Mouse (Mus musculus): ENCODE measurements around the gene Dgkd. TPM values are rescaled to one million over a fixed set of nuclear protein-coding genes. Genes with fewer than 3 reads are reported as not detected.

Gene Dgkd
- polyA plus RNA-seq, 1 experiment from 2014 or later = 20.2 TPM

GRCm38 (mm10) chr1:87853601-87854361 lies 694 bp downstream of the Dgkd start:
- ATAC-seq = peak; percentile 16
- H3K27ac ChIP-seq (ENCODE audit: low read depth, low read length) = peak overlapping the region; percentile 60
- TF ChIP-seq CTCF (IDR thresholded peaks at IDR 0.05; ENCODE audit: low read depth) = no peak; the same call in 1 of the 2 replicates
- H3K36me3 ChIP-seq (ENCODE audit: control insufficient read depth, insufficient read depth) = no peaks in the 10 kb centered on the region
- H3K4me3 ChIP-seq (ENCODE audit: low read depth, low read length) = peak overlapping the region; percentile 85
- peak overlapping the region; percentile 97 for H3K4me2 ChIP-seq (replicated peaks; ENCODE audit: low read depth)
- no peaks in the 10 kb centered on the region for H3K27me3 ChIP-seq (replicated peaks; ENCODE audit: control insufficient read depth, insufficient read depth, low read length)
- H3K9ac ChIP-seq (ENCODE audit: low read depth, low read length) = peak overlapping the region; percentile 90
- no peaks in the 10 kb centered on the region for H3K9me3 ChIP-seq (ENCODE audit: control insufficient read depth)
- 1% methylated on average over 43 of the region's 48 CpGs for WGBS
- H3K4me1 ChIP-seq (replicated peaks; ENCODE audit: control insufficient read depth, insufficient read depth, low read length) = 0 out of 2 replicates have a peak, but pooled peaks cover 10% of the 10 kb centered on the region

GRCm38 (mm10) chr1:87854411-87854810 lies 1.3 kb downstream of the Dgkd start:
- Histone ChIP-seq H3K4me1 (replicated peaks; ENCODE audit: control insufficient read depth, insufficient read depth, low read length) (0 out of 2 replicates have a peak, but pooled peaks cover 10% of the 10 kb centered on the region), H3K4me3 (ENCODE audit: low read depth, low read length) (peak overlapping the region; percentile 85), H3K4me2 (replicated peaks; ENCODE audit: low read depth) (peak overlapping the region; percentile 97), H3K36me3 (ENCODE audit: control insufficient read depth, insufficient read depth) (no peaks in the 10 kb centered on the region), H3K9me3 (ENCODE audit: control insufficient read depth) (no peaks in the 10 kb centered on the region), H3K27me3 (replicated peaks; ENCODE audit: control insufficient read depth, insufficient read depth, low read length) (no peaks in the 10 kb centered on the region), H3K27ac (ENCODE audit: low read depth, low read length) (0 out of 2 replicates have a peak overlapping the region, but pooled peaks have one; percentile 60), H3K9ac (ENCODE audit: low read depth, low read length) (peak overlapping the region; percentile 90; the same call in 1 of the 2 replicates)
- 19% methylated on average over 6 of the region's 6 CpGs for WGBS
- no peak for ATAC-seq
- TF ChIP-seq CTCF (IDR thresholded peaks at IDR 0.05; ENCODE audit: low read depth) = no peak

GRCm38 (mm10) chr1:87854851-87855251 lies 1.8 kb downstream of the Dgkd start:
- 28% methylated on average over 2 of the region's 2 CpGs for WGBS
- no peak for ATAC-seq
- no peak for TF ChIP-seq CTCF (IDR thresholded peaks at IDR 0.05; ENCODE audit: low read depth)
- Histone ChIP-seq H3K9me3 (ENCODE audit: control insufficient read depth) (no peaks in the 10 kb centered on the region), H3K4me2 (replicated peaks; ENCODE audit: low read depth) (peak overlapping the region; percentile 97), H3K27me3 (replicated peaks; ENCODE audit: control insufficient read depth, insufficient read depth, low read length) (no peaks in the 10 kb centered on the region), H3K27ac (ENCODE audit: low read depth, low read length) (no peak overlapping the region), H3K36me3 (ENCODE audit: control insufficient read depth, insufficient read depth) (no peaks in the 10 kb centered on the region), H3K9ac (ENCODE audit: low read depth, low read length) (peak overlapping the region; percentile 31; the same call in 1 of the 2 replicates), H3K4me1 (replicated peaks; ENCODE audit: control insufficient read depth, insufficient read depth, low read length) (0 out of 2 replicates have a peak, but pooled peaks cover 10% of the 10 kb centered on the region), H3K4me3 (ENCODE audit: low read depth, low read length) (peak overlapping the region; percentile 85)

- WGBS = 85% methylated on average over 1 of the region's 1 CpGs
- no peak for ATAC-seq
- Histone ChIP-seq H3K4me3 (ENCODE audit: low read depth, low read length) (no peak overlapping the region), H3K27me3 (replicated peaks; ENCODE audit: control insufficient read depth, insufficient read depth, low read length) (no peaks in the 10 kb centered on the region), H3K9me3 (ENCODE audit: control insufficient read depth) (no peaks in the 10 kb centered on the region), H3K9ac (ENCODE audit: low read depth, low read length) (no peak overlapping the region), H3K36me3 (ENCODE audit: control insufficient read depth, insufficient read depth) (no peaks in the 10 kb centered on the region), H3K27ac (ENCODE audit: low read depth, low read length) (no peak overlapping the region), H3K4me2 (replicated peaks; ENCODE audit: low read depth) (no peak overlapping the region), H3K4me1 (replicated peaks; ENCODE audit: control insufficient read depth, insufficient read depth, low read length) (peaks cover 10% of the 10 kb centered on the region; the same call in 1 of the 2 replicates)
- no peak for TF ChIP-seq CTCF (IDR thresholded peaks at IDR 0.05; ENCODE audit: low read depth)
Measured at GRCm38 (mm10) chr1:87855522-87855921, 2.4 kb downstream of the Dgkd start.

- H3K4me2 ChIP-seq (replicated peaks; ENCODE audit: low read depth) = no peak overlapping the region
- H3K9ac ChIP-seq (ENCODE audit: low read depth, low read length) = no peak overlapping the region
- no peak overlapping the region for H3K27ac ChIP-seq (ENCODE audit: low read depth, low read length)
- H3K9me3 ChIP-seq (ENCODE audit: control insufficient read depth) = no peaks in the 10 kb centered on the region
- WGBS = 82% methylated on average over 3 of the region's 3 CpGs
- H3K4me1 ChIP-seq (replicated peaks; ENCODE audit: control insufficient read depth, insufficient read depth, low read length) = peaks cover 10% of the 10 kb centered on the region; the same call in 1 of the 2 replicates
- no peak for TF ChIP-seq CTCF (IDR thresholded peaks at IDR 0.05; ENCODE audit: low read depth)
- no peak overlapping the region for H3K4me3 ChIP-seq (ENCODE audit: low read depth, low read length)
- ATAC-seq = no peak
- H3K36me3 ChIP-seq (ENCODE audit: control insufficient read depth, insufficient read depth) = no peaks in the 10 kb centered on the region
- H3K27me3 ChIP-seq (replicated peaks; ENCODE audit: control insufficient read depth, insufficient read depth, low read length) = no peaks in the 10 kb centered on the region
Measured at GRCm38 (mm10) chr1:87856823-87857222, 3.7 kb downstream of the Dgkd start.

GRCm38 (mm10) chr1:87858031-87858430 lies 4.9 kb downstream of the Dgkd start:
- no peaks in the 10 kb centered on the region for H3K36me3 ChIP-seq (ENCODE audit: control insufficient read depth, insufficient read depth)
- no peak for TF ChIP-seq CTCF (IDR thresholded peaks at IDR 0.05; ENCODE audit: low read depth)

More at GRCm38 (mm10) chr1:87858031-87858430, 4.9 kb downstream of the Dgkd start:
- 63% methylated on average over 1 of the region's 1 CpGs for WGBS
- no peak overlapping the region for H3K4me2 ChIP-seq (replicated peaks; ENCODE audit: low read depth)
- no peaks in the 10 kb centered on the region for H3K27me3 ChIP-seq (replicated peaks; ENCODE audit: control insufficient read depth, insufficient read depth, low read length)
- no peak overlapping the region for H3K4me3 ChIP-seq (ENCODE audit: low read depth, low read length)
- no peak overlapping the region for H3K9ac ChIP-seq (ENCODE audit: low read depth, low read length)
- no peaks in the 10 kb centered on the region for H3K9me3 ChIP-seq (ENCODE audit: control insufficient read depth)
- H3K27ac ChIP-seq (ENCODE audit: low read depth, low read length) = 0 out of 2 replicates have a peak overlapping the region, but pooled peaks have one; percentile 21
- no peak for ATAC-seq
- peaks cover 10% of the 10 kb centered on the region; the same call in 1 of the 2 replicates for H3K4me1 ChIP-seq (replicated peaks; ENCODE audit: control insufficient read depth, insufficient read depth, low read length)

Data from intestine, postnatal 0 days (tissue).